Mouse (Mus musculus) lung, embryonic 14.5 days (tissue): Measurements from ENCODE around the gene Lao1. TPM values are rescaled to one million over a fixed set of nuclear protein-coding genes. Genes with fewer than 3 reads are reported as not detected.
"Not testable (repeated sequence)": the region's sequence is repeated elsewhere in the genome, so short reads cannot be mapped to it uniquely, and the experiment has no call there.

Source experiments
- ATAC-seq: fragments of 200-750 bp; cut with Nextera tagmentation; 2 replicates; pipeline ENCODE4 v1.8.0; 2017; ENCODE audit warnings: mild to moderate bottlenecking, moderate TSS enrichment, moderate library complexity; ENCODE audit not compliant: insufficient read depth
- DNase-seq: peaks from one replicate; pipeline ENCODE4 v3.0.0-alpha.2; 2015
- H3K27ac ChIP-seq: fragments of 300-500 bp; sonication (generic); 2 replicates; pipeline ENCODE4 v1.5.1; 2014; ENCODE audit warnings: low read depth, mild to moderate bottlenecking, moderate library complexity
- H3K27me3 ChIP-seq: fragments of 300-500 bp; sonication (generic); 2 replicates; pipeline ENCODE4 v1.6.1; 2014; ENCODE audit warnings: low read length, control low read depth; ENCODE audit not compliant: insufficient read depth
- H3K36me3 ChIP-seq: fragments of 300-500 bp; sonication (generic); 2 replicates; pipeline ENCODE4 v1.6.1; 2014; ENCODE audit warnings: control low read depth; ENCODE audit not compliant: insufficient read depth
- H3K4me1 ChIP-seq: fragments of 300-500 bp; sonication (generic); 2 replicates; pipeline ENCODE4 v1.6.1; 2014; ENCODE audit warnings: antibody characterized with exemption, control low read depth; ENCODE audit not compliant: insufficient read depth
- H3K4me2 ChIP-seq: fragments of 300-500 bp; sonication (generic); 2 replicates; pipeline ENCODE4 v1.6.1; 2014; ENCODE audit warnings: mild to moderate bottlenecking
- H3K4me3 ChIP-seq: fragments of 300-500 bp; sonication (generic); 2 replicates; pipeline ENCODE4 v1.5.1; 2014; ENCODE audit warnings: low read depth, low read length
- H3K9ac ChIP-seq: fragments of 300-500 bp; sonication (generic); 2 replicates; pipeline ENCODE4 v1.6.1; 2014
- H3K9me3 ChIP-seq: fragments of 300-500 bp; sonication (generic); 2 replicates; pipeline ENCODE4 v1.6.1; 2016; ENCODE audit warnings: low read depth, low read length, control low read depth
- CTCF ChIP-seq: IDR thresholded peaks from 2 replicates; pipeline ENCODE4 v1.5.1; 2016; ENCODE audit warnings: antibody characterized with exemption, low read depth
- WGBS: fragments of 180-500 bp; shearing (Covaris S2); extraction: QIAGEN DNeasy Blood & Tissue Kit; methylation state at CpG from one replicate; pipeline ENCODE4 v1.1.7; 2014; 5-methylcytosine and 5-hydroxymethylcytosine counted together
- polyA plus RNA-seq: library from polyadenylated mRNA; unstranded; fragments of >200 nt; fragmentation: Nextera tagmentation; extraction: Ambion mirVana; gene quantifications from 2 replicates; pipeline ENCODE4 v1.2.1, GENCODE M21; 2014

The Lao1 gene
- not detected in 2 replicates for polyA plus RNA-seq

DNA sequence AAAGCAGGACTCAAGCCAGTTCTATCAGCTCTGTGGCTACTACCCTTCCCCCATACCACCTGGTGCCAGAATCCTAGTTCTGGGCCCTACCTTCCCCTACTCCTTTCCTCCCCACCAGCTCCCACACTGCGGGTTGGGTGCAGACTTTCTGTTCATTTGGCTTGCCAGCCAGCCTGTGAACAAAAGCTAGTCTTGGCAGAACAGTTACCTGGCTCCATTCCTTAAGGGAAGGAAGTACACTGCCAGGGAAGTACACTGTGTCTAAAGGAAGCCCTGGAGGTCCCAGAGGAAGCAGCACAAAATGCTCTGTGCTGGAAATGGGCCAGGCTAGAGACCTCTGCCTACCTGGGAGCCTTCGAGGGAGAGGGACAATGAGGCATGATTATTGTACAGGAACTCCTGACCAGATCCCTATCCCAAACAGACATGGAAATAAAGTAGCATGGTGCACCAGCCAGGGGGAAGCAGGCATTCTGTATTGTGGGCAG is at the start of gene Lao1:
TSS of gene Lao1 (plus strand) at position 438 of the 488 bp plus-strand sequence.
- H3K4me2 ChIP-seq, result no peak within 1 kb of the TSS
- DNase-seq, result no peak
- TF ChIP-seq CTCF, result no peak
- no peaks in the 10 kb centered on the region for H3K4me1 ChIP-seq
- WGBS, result 82% methylated on average over 2 of the region's 2 CpGs
- H3K4me3 ChIP-seq, result no peak within 1 kb of the TSS
- H3K36me3 ChIP-seq, result no peaks in the 10 kb centered on the region
- no peak within 1 kb of the TSS for H3K9ac ChIP-seq
- no peak within 1 kb of the TSS for H3K27ac ChIP-seq
- ATAC-seq, result no peak
- no peaks in the 10 kb centered on the region for H3K9me3 ChIP-seq
- H3K27me3 ChIP-seq, result no peaks in the 10 kb centered on the region

DNA sequence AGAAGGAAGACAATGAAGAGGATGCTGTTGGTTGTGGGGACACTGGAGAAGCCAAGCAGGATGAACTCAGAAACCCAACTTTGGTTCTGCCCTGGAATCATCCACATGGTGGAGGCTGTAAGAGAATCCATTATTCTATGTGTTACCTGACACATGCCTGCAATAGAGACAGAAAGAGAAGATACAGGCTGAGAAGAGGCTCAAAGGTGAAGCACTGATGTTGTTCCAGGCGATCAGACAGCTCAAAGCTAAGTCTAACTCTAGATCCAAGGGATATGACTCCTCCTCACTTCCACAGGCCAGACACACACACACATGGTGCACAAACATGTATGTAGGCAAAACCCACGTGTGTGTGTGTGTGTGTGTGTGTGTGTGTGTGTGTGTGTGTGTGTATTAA is 44.0 kb upstream of the Lao1 start, which contains the start of gene Olfr1329:
TSS of gene Olfr1329 (minus strand) at position 101 of the 400 bp plus-strand sequence.
- WGBS, result 43% methylated on average over 2 of the region's 2 CpGs
- H3K27ac ChIP-seq, DNase-seq, H3K4me2 ChIP-seq, H3K9me3 ChIP-seq, H3K4me1 ChIP-seq, H3K36me3 ChIP-seq, H3K27me3 ChIP-seq, H3K9ac ChIP-seq, H3K4me3 ChIP-seq, ATAC-seq: not testable (repeated sequence)

DNA sequence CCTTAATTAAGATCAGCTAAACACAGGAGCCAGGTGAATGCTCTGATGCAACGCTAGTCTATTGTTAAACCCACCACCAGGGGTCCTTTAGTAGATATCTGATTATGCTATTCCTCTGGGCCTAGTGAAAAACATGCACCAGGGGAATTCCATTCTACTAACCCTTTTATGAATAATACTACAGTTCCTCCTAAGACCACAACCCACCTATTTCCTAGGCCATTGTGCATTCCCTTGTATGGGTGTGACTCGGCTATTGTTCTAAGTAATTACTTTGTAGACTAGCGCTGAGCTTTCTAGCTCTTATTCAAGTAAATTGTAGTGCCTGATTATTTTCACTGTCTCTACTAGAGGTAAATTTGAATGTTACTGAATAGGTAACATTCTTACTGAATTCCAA is 30.1 kb upstream of the Lao1 start:
- not testable (repeated sequence) for H3K4me1 ChIP-seq, DNase-seq, H3K9me3 ChIP-seq, H3K27me3 ChIP-seq, H3K36me3 ChIP-seq, ATAC-seq, H3K4me2 ChIP-seq, H3K9ac ChIP-seq, H3K4me3 ChIP-seq, H3K27ac ChIP-seq
- 91% methylated on average over 3 of the region's 3 CpGs for WGBS

DNA sequence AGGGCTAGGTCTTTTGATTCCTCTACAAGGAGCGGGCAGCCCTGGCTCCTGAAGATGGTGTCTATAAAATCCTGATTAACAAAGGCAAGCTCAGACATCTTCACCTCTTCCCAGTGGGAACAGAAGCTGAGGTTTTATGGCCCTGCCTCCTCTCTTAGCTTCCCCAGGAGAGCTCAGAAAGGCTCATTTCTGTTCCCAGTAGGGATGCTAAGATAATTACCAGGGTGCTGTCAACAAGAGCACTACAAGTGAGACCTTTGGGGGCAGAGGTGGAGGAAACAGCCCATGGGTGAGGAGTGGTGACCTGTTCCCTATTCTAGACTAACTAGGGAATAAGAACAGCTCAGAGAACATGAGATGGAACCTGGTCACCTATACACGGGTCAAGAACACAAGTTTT is 22.9 kb upstream of the Lao1 start, which contains the start of gene Olfr1328:
TSS of gene Olfr1328 (minus strand) at position 101 of the 400 bp plus-strand sequence.
- no peak for DNase-seq
- no peaks in the 10 kb centered on the region for H3K27me3 ChIP-seq
- ATAC-seq, result no peak
- no peaks in the 10 kb centered on the region for H3K4me1 ChIP-seq
- H3K9ac ChIP-seq, result no peak within 1 kb of the TSS
- no peak within 1 kb of the TSS for H3K27ac ChIP-seq
- H3K36me3 ChIP-seq, result no peaks in the 10 kb centered on the region
- 73% methylated on average over 2 of the region's 2 CpGs for WGBS
- TF ChIP-seq CTCF, result no peak
- H3K4me3 ChIP-seq, result no peak within 1 kb of the TSS
- no peak within 1 kb of the TSS for H3K4me2 ChIP-seq
- H3K9me3 ChIP-seq, result no peaks in the 10 kb centered on the region

DNA sequence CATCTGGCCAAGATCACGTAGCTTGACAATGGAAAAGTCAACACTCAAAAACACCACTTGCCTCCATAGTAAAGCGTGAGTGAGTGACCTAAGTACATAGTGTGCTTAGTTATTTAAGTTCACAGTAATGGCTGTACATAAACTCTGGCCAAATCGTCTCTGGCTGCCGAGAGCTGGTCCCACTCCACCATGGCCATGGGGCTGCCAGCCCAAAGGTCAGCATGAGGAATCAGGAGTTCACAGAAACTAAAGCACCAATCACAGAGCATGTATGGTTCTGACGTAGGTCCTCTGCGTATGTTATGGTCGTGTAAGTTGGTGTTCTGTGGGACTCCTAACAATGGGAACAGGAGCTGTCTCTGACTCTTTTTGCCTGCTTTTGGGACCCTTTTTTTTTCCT is 2.6 kb upstream of the Lao1 start:
- TF ChIP-seq CTCF, result no peak
- Histone ChIP-seq H3K9ac (no peak overlapping the region), H3K9me3 (no peaks in the 10 kb centered on the region), H3K27ac (no peak overlapping the region), H3K36me3 (no peaks in the 10 kb centered on the region), H3K4me2 (no peak overlapping the region), H3K4me3 (no peak overlapping the region), H3K27me3 (no peaks in the 10 kb centered on the region), H3K4me1 (no peaks in the 10 kb centered on the region)
- DNase-seq (no peak), ATAC-seq (no peak)
- 70% methylated on average over 7 of the region's 7 CpGs for WGBS

DNA sequence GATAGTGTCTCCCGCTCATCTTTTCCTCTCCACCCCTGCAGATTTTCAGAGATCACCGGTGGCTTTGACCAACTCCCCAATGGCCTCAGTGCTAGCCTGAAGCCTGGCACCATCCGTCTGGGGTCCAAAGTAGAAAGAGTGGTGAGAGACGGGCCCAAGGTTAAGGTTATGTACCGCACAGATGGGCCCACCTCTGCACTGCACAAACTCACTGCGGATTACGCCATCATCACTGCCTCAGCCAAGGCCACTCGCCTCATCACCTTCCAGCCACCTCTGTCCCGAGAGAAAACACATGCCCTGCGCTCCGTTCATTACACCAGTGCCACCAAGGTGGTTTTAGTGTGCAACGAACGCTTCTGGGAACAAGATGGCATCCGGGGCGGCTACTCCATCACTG is 6.3 kb downstream of the Lao1 start:
- ATAC-seq (no peak), DNase-seq (no peak)
- TF ChIP-seq CTCF, result no peak
- Histone ChIP-seq H3K27ac (no peak overlapping the region), H3K4me1 (no peaks in the 10 kb centered on the region), H3K9me3 (no peaks in the 10 kb centered on the region), H3K36me3 (no peaks in the 10 kb centered on the region), H3K4me3 (no peak overlapping the region), H3K4me2 (no peak overlapping the region), H3K9ac (no peak overlapping the region), H3K27me3 (no peaks in the 10 kb centered on the region)
- WGBS, result 89% methylated on average over 15 of the region's 15 CpGs

DNA sequence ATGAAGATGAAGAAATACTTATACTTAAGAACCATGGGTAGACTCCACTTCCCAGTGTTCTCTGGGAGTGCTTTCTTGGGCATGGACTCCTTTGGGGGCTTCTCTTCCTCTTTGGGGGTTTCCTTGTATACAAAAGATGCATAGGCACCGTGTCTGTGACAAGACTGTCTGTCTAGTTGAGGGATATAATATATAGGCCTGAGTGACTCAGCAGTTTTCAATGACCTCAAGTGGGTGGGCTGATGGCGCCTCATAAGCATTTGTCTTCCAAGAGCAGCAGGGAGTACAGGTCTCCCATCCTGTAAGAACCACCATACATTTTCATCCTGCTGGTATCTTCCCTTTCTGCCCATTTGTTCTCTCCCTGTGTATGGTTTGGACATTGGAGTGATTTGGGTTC is 11.9 kb downstream of the Lao1 start:
- Histone ChIP-seq H3K27me3 (no peaks in the 10 kb centered on the region), H3K9me3 (no peaks in the 10 kb centered on the region), H3K4me1 (no peaks in the 10 kb centered on the region), H3K9ac (no peak overlapping the region), H3K4me3 (no peak overlapping the region), H3K4me2 (no peak overlapping the region), H3K36me3 (no peaks in the 10 kb centered on the region), H3K27ac (no peak overlapping the region)
- TF ChIP-seq CTCF, result no peak
- WGBS, result 57% methylated on average over 2 of the region's 2 CpGs
- no peak for DNase-seq
- no peak for ATAC-seq

DNA sequence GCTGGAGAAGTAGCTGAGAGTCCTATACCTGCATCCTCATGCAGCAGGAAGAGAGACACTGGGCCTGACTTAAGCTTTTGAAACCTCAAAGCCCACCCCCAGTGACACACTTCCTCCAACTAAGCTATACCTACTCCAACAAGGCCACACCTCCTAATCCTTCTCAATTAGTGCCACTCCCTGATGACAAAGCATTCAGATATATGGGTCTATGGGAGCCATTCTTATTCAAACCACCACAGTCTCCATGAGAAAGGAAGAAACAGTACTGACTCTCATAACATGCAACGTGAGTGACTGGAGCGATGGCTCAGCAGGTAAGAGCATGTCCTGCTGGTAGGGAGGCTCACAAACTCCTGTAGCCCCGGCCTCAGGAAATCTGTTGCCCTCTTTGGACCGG is 23.9 kb downstream of the Lao1 start:
- Histone ChIP-seq H3K36me3 (no peaks in the 10 kb centered on the region), H3K9me3 (no peaks in the 10 kb centered on the region), H3K4me2 (no peak overlapping the region), H3K4me3 (no peak overlapping the region), H3K4me1 (no peaks in the 10 kb centered on the region), H3K27ac (no peak overlapping the region), H3K27me3 (no peaks in the 10 kb centered on the region), H3K9ac (no peak overlapping the region)
- TF ChIP-seq CTCF, result no peak
- DNase-seq (no peak), ATAC-seq (no peak)
- 82% methylated on average over 4 of the region's 4 CpGs for WGBS
